Mouse (Mus musculus): ENCODE results near the gene Anks3. TPM values are rescaled to one million over a fixed set of nuclear protein-coding genes. Genes with fewer than 3 reads are reported as not detected.

Gene Anks3
- polyA plus RNA-seq (2015; fragmentation: Nextera tagmentation; extraction: Ambion mirVana), result 55.3 and 55.4 TPM in 2 replicates

GRCm38 (mm10) chr16:4963797-4964709 is at the start of gene Anks3:
Anks3 (minus strand) TSS chr16:4964205.
- Histone ChIP-seq H3K27ac (ENCODE audit: low read length) (peak within 1 kb of the TSS; percentile 84), H3K4me1 (replicated peaks; ENCODE audit: control insufficient read depth, insufficient read depth, low read length) (peaks cover 12% of the 10 kb centered on the region), H3K9ac (ENCODE audit: low read length) (peak within 1 kb of the TSS; percentile 84), H3K36me3 (ENCODE audit: control insufficient read depth, insufficient read depth, low read length) (no peaks in the 10 kb centered on the region), H3K27me3 (ENCODE audit: control insufficient read depth, insufficient read depth, low read depth, low read length) (no peaks in the 10 kb centered on the region), H3K4me2 (ENCODE audit: low read depth, low read length) (peak within 1 kb of the TSS; percentile 88), H3K9me3 (ENCODE audit: control insufficient read depth, low read length) (no peaks in the 10 kb centered on the region), H3K4me3 (ENCODE audit: low read length) (peak within 1 kb of the TSS; percentile 91)
- ATAC-seq (ENCODE audit: low read depth), result peak; percentile 98
- WGBS, result under 1% methylated on average over 66 of the region's 76 CpGs

GRCm38 (mm10) chr16:5013054-5013838 is 49.2 kb upstream of the Anks3 start, which contains the start of gene Rogdi:
Rogdi (minus strand) TSS chr16:5013553.
- ATAC-seq (ENCODE audit: low read depth), result peak; percentile 99
- H3K27ac ChIP-seq (ENCODE audit: low read length), result 0 out of 2 replicates have a peak within 1 kb of the TSS, but pooled peaks have one; percentile 21

GRCm38 (mm10) chr16:5012036-5013005 is 48.3 kb upstream of the Anks3 start:
- no peaks in the 10 kb centered on the region for H3K9me3 ChIP-seq (ENCODE audit: control insufficient read depth, low read length)
- no peak overlapping the region for H3K27ac ChIP-seq (ENCODE audit: low read length)
- H3K9ac ChIP-seq (ENCODE audit: low read length), result peak overlapping the region; percentile 72
- H3K27me3 ChIP-seq (ENCODE audit: control insufficient read depth, insufficient read depth, low read depth, low read length), result no peaks in the 10 kb centered on the region
- WGBS, result 36% methylated on average over 13 of the region's 13 CpGs
- peak overlapping the region; percentile 81 for H3K4me2 ChIP-seq (ENCODE audit: low read depth, low read length)
- no peak for ATAC-seq (ENCODE audit: low read depth)
- H3K4me1 ChIP-seq (replicated peaks; ENCODE audit: control insufficient read depth, insufficient read depth, low read length), result peaks cover 9% of the 10 kb centered on the region
- peak overlapping the region; percentile 76 for H3K4me3 ChIP-seq (ENCODE audit: low read length)
- peaks cover 28% of the 10 kb centered on the region for H3K36me3 ChIP-seq (ENCODE audit: control insufficient read depth, insufficient read depth, low read length)

More at GRCm38 (mm10) chr16:5013054-5013838, 49.2 kb upstream of the Anks3 start, which contains the start of gene Rogdi:
- Histone ChIP-seq H3K4me2 (ENCODE audit: low read depth, low read length) (peak within 1 kb of the TSS; percentile 81), H3K27me3 (ENCODE audit: control insufficient read depth, insufficient read depth, low read depth, low read length) (no peaks in the 10 kb centered on the region), H3K4me1 (replicated peaks; ENCODE audit: control insufficient read depth, insufficient read depth, low read length) (peaks cover 9% of the 10 kb centered on the region), H3K36me3 (ENCODE audit: control insufficient read depth, insufficient read depth, low read length) (peaks cover 35% of the 10 kb centered on the region), H3K9ac (ENCODE audit: low read length) (peak within 1 kb of the TSS; percentile 72), H3K4me3 (ENCODE audit: low read length) (peak within 1 kb of the TSS; percentile 76), H3K9me3 (ENCODE audit: control insufficient read depth, low read length) (no peaks in the 10 kb centered on the region)
- WGBS, result under 1% methylated on average over 56 of the region's 63 CpGs

GRCm38 (mm10) chr16:5011285-5011684 is 47.3 kb upstream of the Anks3 start:
- WGBS, result 85% methylated on average over 7 of the region's 7 CpGs
- Histone ChIP-seq H3K9ac (ENCODE audit: low read length) (no peak overlapping the region), H3K36me3 (ENCODE audit: control insufficient read depth, insufficient read depth, low read length) (peaks cover 17% of the 10 kb centered on the region), H3K9me3 (ENCODE audit: control insufficient read depth, low read length) (no peaks in the 10 kb centered on the region), H3K27ac (ENCODE audit: low read length) (no peak overlapping the region), H3K4me1 (replicated peaks; ENCODE audit: control insufficient read depth, insufficient read depth, low read length) (peaks cover 9% of the 10 kb centered on the region), H3K4me2 (ENCODE audit: low read depth, low read length) (no peak overlapping the region), H3K27me3 (ENCODE audit: control insufficient read depth, insufficient read depth, low read depth, low read length) (no peaks in the 10 kb centered on the region), H3K4me3 (ENCODE audit: low read length) (no peak overlapping the region)
- no peak for ATAC-seq (ENCODE audit: low read depth)

GRCm38 (mm10) chr16:5010371-5010935 is 46.4 kb upstream of the Anks3 start:
- H3K27ac ChIP-seq (ENCODE audit: low read length), result no peak overlapping the region
- H3K4me2 ChIP-seq (ENCODE audit: low read depth, low read length), result no peak overlapping the region
- H3K36me3 ChIP-seq (ENCODE audit: control insufficient read depth, insufficient read depth, low read length), result peaks cover 11% of the 10 kb centered on the region; the same call in 1 of the 2 replicates
- H3K4me1 ChIP-seq (replicated peaks; ENCODE audit: control insufficient read depth, insufficient read depth, low read length), result peaks cover 9% of the 10 kb centered on the region
- H3K9ac ChIP-seq (ENCODE audit: low read length), result no peak overlapping the region
- WGBS, result 92% methylated on average over 10 of the region's 10 CpGs
- ATAC-seq (ENCODE audit: low read depth), result no peak
- no peaks in the 10 kb centered on the region for H3K9me3 ChIP-seq (ENCODE audit: control insufficient read depth, low read length)
- no peaks in the 10 kb centered on the region for H3K27me3 ChIP-seq (ENCODE audit: control insufficient read depth, insufficient read depth, low read depth, low read length)
- no peak overlapping the region for H3K4me3 ChIP-seq (ENCODE audit: low read length)

DNA sequence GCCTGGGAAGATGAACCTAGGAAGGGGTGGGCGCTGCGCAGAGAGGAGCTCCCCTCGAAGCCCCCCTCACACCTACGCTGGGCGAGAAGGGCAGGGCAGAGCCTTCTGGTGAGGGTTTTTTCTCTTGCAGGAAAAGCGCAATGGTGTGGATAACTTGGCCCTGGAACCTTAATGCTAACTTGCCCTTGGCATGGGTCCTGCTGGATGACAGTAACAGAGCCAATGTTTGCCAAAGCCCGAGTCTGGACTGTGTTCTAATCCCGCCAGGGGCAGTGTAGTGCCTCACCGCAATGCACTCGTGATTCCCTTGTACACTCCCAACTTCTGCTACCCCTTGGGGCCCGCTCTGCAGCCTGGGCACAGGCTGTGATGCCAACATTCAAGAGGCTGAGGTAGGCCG is 44.1 kb upstream of the Anks3 start:
- peaks cover 2% of the 10 kb centered on the region; the same call in 1 of the 2 replicates for H3K36me3 ChIP-seq (ENCODE audit: control insufficient read depth, insufficient read depth, low read length)
- no peak for ATAC-seq (ENCODE audit: low read depth)
- H3K9me3 ChIP-seq (ENCODE audit: control insufficient read depth, low read length), result no peaks in the 10 kb centered on the region
- H3K4me1 ChIP-seq (replicated peaks; ENCODE audit: control insufficient read depth, insufficient read depth, low read length), result peaks cover 9% of the 10 kb centered on the region
- peak overlapping the region; percentile 43; the same call in 1 of the 2 replicates for H3K4me3 ChIP-seq (ENCODE audit: low read length)
- no peaks in the 10 kb centered on the region for H3K27me3 ChIP-seq (ENCODE audit: control insufficient read depth, insufficient read depth, low read depth, low read length)
- H3K9ac ChIP-seq (ENCODE audit: low read length), result peak overlapping the region; percentile 52; the same call in 1 of the 2 replicates
- peak overlapping the region; percentile 59 for H3K4me2 ChIP-seq (ENCODE audit: low read depth, low read length)
- H3K27ac ChIP-seq (ENCODE audit: low read length), result no peak overlapping the region
- WGBS, result 77% methylated on average over 12 of the region's 12 CpGs

GRCm38 (mm10) chr16:5007492-5007891 is 43.5 kb upstream of the Anks3 start:
- WGBS, result 18% methylated on average over 6 of the region's 6 CpGs
- H3K36me3 ChIP-seq (ENCODE audit: control insufficient read depth, insufficient read depth, low read length), result peaks cover 2% of the 10 kb centered on the region; the same call in 1 of the 2 replicates
- H3K4me3 ChIP-seq (ENCODE audit: low read length), result peak overlapping the region; percentile 43

GRCm38 (mm10) chr16:5007067-5007466 is 43.1 kb upstream of the Anks3 start, which contains the start of gene Smim22:
Smim22 (plus strand) TSS chr16:5007288.
- Histone ChIP-seq H3K27ac (ENCODE audit: low read length) (no peak within 1 kb of the TSS), H3K27me3 (ENCODE audit: control insufficient read depth, insufficient read depth, low read depth, low read length) (no peaks in the 10 kb centered on the region), H3K9me3 (ENCODE audit: control insufficient read depth, low read length) (no peaks in the 10 kb centered on the region), H3K36me3 (ENCODE audit: control insufficient read depth, insufficient read depth, low read length) (peaks cover 2% of the 10 kb centered on the region; the same call in 1 of the 2 replicates), H3K9ac (ENCODE audit: low read length) (peak within 1 kb of the TSS; percentile 52), H3K4me1 (replicated peaks; ENCODE audit: control insufficient read depth, insufficient read depth, low read length) (no peaks in the 10 kb centered on the region; the same call in 1 of the 2 replicates), H3K4me3 (ENCODE audit: low read length) (peak within 1 kb of the TSS; percentile 43), H3K4me2 (ENCODE audit: low read depth, low read length) (peak within 1 kb of the TSS; percentile 59)
- 36% methylated on average over 5 of the region's 5 CpGs for whole genome bisulfite sequencing
- ATAC-seq (ENCODE audit: low read depth), result peak; percentile 86

More at GRCm38 (mm10) chr16:5007492-5007891, 43.5 kb upstream of the Anks3 start:
- H3K27ac ChIP-seq (ENCODE audit: low read length), result no peak overlapping the region
- peak overlapping the region; percentile 52 for H3K9ac ChIP-seq (ENCODE audit: low read length)
- peak overlapping the region; percentile 59 for H3K4me2 ChIP-seq (ENCODE audit: low read depth, low read length)
- peak; percentile 42 for ATAC-seq (ENCODE audit: low read depth)
- H3K4me1 ChIP-seq (replicated peaks; ENCODE audit: control insufficient read depth, insufficient read depth, low read length), result peaks cover 4% of the 10 kb centered on the region
- no peaks in the 10 kb centered on the region for H3K27me3 ChIP-seq (ENCODE audit: control insufficient read depth, insufficient read depth, low read depth, low read length)
- H3K9me3 ChIP-seq (ENCODE audit: control insufficient read depth, low read length), result no peaks in the 10 kb centered on the region

All from lung, embryonic 16.5 days (tissue).